Mouse (Mus musculus) cerebellum, postnatal 14 days (tissue): ENCODE results near the gene Fam8a1.

Experiments used
- DNase-seq, 2 experiments: peaks; one replicate each; pipeline ENCODE4 v3.0.0; 2021; ENCODE audit warnings: mixed read lengths in 2 of 2

Gene Fam8a1

DNA sequence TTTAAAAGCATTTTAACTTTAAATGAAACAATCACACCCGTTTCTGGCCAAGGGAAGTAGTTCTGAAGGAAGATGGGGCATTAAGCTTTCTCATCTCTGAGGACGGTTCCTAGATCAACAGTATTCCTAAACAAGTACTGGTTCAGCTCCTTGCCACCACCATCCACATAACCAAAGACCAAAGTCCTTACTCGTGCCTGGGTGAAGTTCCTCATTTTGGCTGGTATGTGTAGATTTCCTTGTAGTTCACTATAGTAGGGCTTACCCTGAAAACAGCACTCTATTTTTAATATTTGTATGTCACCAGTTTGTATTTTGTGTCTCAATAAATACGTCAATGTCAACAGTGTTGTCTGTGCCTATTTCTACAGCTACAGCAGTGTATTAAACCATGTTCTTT is 8.4 kb downstream of the Fam8a1 start:
- DNase-seq: no peak

- DNase-seq: peak; percentile 30 to 62
Observed at GRCm38 (mm10) chr13:46682921-46683320, 13.6 kb downstream of the Fam8a1 start.

DNA sequence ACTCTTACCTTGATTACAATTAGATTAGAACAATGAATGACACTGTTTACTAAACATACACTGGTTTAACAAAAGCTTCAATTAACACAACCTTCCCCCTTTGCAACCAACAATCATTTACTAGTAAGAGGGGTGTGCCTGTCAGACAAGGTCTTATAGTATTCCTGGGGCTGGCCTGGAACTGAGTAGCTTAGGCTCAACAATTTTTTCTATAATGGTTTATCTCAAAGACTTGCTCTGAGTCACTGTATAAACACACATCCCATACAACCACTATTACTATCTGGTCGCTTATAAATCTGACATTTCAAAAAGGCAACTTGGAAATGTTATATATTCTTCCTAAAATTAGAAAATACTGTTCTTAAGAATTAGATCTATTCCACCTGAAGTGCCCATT is 14.0 kb downstream of the Fam8a1 start:
- no peak for DNase-seq

DNA sequence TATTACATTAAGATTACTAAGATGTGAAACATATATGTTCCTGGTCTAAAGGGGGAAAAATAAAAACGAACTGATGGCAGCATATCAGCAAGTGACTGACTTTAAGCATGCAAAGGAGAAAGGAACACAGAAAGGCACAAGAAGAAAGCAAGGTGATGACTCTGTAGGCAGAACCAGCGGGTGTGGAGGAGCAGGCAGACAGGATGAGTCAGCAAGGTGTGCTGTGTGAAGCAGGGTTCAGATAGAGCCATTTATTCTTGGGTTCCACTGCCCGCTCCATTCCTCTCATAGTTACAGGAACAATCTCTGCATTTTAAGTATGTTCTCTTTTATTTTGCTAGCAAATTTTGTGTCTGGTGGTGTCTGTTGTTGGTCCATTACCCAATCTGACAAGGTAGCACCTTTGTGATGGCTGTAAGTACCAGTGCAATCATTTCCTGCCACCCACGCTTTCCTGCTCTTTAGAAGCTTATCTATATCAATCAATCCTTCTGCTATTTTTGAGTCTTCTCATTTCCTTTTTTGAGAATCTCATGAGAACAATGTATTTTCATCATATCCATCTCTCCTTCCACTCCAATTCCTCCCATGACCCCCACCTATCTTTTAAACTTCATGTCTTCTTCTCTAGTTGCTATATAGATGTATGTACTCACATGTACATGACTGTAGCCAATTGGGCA is 21.4 kb downstream of the Fam8a1 start:
- DNase-seq: no peak

DNA sequence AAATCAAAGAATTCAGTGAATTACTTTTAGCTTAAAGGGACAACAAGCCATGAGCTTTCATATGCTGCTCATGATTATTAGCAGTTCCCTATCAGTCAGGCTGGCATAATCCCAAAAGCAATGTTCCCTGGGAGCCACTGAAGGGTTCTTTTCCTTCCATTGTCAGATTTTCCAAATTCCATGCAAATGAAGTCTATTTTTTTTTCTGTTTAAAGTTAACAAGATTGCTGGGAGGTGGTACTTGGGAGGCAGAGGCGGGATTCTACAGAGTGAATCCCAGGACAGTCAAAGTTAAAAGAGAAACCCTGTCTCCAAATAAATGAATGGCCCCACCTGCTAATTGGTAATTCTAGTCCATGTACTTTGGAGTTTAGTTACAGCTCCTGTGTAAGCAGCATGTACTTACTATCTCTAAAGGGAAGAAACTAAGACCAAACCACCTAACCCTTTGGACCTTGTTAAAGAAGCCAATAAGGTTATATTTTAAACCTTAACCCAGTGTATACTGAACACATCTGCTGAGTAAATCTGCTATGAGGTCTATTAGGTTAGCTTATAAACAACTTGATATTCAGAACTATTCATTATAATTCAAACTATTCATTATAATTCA is 26.1 kb downstream of the Fam8a1 start:
- no peak for DNase-seq

DNA sequence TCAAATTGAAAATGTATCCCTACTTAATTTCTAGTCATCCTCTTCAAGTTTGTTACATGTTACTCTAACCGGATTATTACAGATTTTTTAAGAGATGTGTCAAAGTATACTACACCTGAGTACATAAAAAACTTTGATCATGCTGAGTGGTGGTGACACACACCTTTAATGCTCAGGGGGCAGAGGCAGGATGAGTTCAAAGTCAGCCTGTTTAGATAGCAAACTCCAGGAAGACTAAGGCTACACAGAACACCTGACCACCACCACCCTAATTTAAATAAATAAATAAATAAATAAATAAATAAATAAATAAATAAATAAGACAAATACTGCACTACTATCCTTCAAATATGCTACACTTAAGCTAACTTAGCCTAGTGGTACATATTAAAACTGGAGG is 26.6 kb downstream of the Fam8a1 start:
- no peak for DNase-seq

- no peak for DNase-seq
Observed at GRCm38 (mm10) chr13:46696788-46697187, 27.5 kb downstream of the Fam8a1 start.

DNA sequence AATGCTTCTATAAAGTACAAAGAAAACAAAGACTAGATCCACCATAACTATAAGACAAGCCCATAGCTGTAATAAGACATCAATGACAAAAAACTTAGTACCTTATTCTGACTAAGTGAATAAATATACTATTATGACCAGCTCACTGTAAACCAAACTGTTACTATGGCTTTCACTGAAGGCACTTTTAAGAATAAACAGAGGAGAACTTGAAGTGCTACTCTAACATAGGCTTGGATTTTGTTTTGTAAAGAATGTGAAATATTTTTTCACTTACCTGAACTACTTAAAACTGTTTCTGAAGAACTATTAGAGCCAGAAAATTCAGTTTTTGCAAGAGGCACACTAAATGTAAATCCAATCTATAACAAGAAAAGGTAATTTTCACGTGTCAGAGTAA is 30.1 kb downstream of the Fam8a1 start:
- no peak for DNase-seq

DNA sequence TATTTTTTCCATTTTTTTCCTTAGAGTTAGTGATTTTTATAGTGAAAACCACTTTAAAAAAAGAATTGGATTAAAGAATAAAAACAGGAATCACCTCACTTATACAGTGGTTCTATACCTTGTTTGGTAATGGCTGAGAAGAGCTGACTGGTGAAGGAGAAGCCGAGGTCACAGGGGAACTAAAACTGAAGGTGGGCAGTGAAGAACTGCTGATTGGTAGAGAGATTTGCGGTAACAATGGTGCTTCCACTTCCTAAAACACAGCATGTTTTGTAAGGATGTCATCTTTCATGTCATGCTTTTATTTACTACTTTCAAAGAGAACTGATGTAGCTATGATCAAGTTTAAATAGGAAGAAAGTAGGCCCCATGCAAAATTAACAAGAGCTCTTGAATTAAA is 32.2 kb downstream of the Fam8a1 start:
- no peak for DNase-seq

DNA sequence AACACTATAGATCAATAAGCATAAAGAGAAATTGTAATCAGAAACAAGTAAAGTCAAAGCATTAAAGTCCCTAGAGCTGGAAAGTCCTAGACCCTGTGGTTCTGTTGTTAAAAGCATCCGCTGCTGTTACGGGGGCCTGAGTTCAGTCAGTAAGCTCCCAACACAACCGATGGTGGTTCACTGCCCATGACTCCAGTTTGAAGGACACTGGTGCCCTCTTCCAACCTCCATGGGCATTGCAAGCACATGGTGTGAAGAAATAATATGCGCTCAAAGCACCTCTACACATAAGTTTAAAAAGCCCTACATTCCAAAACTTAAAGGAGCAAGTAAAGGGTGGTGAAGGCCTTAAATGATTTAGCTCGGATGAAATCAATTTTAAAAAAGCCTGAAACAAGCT is 33.8 kb downstream of the Fam8a1 start:
- DNase-seq: peak; percentile 18 to 20

GRCm38 (mm10) chr13:46713486-46713885 is 44.2 kb downstream of the Fam8a1 start:
- DNase-seq: no peak

GRCm38 (mm10) chr13:46715976-46716639 is 46.8 kb downstream of the Fam8a1 start:
- no peak for DNase-seq

DNA sequence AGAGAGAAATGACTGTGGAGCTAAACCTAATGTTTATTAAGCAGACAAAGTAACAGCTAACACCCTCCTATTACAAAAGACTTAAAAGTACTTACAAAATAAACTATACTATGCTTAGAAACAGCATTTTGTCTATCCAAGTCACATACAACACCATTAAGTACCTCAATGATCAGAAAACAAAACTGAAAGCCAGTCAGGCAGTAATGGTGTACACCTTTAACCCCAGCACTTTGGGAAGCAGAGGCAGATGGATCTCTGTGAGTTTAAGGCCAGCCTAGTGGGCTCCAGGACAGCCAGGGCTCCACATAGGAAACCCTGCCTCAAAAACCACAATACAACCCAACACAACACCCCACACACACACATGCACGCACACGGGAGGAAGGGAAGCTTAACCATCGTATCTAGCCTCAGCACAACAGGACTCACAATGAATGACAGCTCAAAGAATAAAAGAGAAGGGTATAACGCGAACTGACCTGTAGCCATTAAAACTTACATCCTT is 49.6 kb downstream of the Fam8a1 start:
- DNase-seq: no peak

DNA sequence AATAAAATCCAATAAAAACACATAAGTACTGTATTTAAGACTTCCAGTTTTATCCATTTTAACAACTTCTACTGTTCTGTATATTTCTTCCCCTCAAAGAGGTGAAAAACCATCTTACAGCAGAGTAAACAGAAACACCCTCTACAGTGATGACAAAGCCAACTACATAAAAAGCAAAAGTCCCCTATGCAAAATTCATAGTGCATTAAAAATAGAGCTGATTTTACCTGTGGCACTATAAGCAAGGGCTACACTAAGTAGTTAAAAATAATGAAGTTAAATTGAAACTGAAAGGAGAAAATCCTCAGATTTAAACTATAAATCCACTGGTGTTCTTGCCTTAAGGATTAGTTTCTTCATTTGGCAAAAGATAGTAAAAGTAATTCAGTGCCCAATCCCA is 51.7 kb downstream of the Fam8a1 start:
- no peak for DNase-seq

DNA sequence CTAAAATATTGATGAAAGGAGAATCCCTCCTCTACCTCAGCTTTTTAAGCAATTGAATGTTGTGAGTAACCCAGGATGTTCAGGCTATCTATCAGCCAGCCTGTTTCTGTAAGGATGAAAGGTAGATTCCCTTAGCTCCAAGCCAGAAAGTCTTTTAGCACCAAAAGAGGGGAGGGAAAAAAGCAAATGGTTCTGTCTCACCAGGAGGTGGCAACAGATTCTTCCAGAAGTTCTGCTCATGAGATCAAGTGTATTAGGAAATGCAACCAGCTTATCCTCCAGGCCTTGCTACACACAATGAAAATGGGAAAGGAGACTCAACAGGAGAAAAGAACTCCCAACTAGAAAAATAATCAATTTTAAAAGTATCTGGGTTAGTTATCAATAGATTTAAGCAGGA is 55.0 kb downstream of the Fam8a1 start:
- no peak for DNase-seq

GRCm38 (mm10) chr13:46725227-46725626 is 55.9 kb downstream of the Fam8a1 start:
- DNase-seq: peak in 1 of 2 experiments; percentile 10

DNA sequence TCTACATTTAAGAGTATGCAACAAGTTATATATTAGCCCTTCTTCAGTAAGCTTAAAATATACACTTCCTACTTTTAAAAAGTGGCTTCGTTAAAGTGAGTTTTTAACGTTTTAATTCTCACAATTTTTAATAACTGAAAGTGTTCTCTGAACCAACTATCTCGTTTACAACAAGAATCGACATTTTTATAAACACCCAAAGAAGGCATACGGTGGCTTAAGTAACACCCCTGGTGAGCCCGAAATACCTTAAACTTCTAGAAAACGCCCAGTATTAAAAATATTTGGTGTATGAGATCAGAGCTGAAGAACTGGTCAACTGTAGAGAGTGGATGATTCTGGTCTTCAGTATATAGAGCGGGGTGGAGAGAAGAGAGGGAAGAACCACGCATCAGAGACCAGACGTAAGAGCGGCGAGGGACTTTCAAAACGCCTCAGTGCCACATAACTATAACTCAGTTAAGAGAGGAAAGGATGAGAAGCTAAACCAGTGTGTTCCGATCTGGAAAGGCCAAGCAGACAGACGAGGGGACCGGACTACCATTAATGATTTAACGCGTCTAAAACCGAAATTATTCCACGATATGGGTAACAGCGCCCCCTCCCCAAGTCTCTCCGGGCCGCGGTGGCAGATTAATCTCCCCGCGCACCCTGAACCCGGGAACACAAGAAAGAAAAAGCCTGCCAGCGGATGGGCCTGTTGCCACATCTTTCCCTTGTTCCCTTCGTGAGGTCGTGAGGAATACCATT is 57.1 kb downstream of the Fam8a1 start:
- peak; percentile 51 to 64 for DNase-seq

DNA sequence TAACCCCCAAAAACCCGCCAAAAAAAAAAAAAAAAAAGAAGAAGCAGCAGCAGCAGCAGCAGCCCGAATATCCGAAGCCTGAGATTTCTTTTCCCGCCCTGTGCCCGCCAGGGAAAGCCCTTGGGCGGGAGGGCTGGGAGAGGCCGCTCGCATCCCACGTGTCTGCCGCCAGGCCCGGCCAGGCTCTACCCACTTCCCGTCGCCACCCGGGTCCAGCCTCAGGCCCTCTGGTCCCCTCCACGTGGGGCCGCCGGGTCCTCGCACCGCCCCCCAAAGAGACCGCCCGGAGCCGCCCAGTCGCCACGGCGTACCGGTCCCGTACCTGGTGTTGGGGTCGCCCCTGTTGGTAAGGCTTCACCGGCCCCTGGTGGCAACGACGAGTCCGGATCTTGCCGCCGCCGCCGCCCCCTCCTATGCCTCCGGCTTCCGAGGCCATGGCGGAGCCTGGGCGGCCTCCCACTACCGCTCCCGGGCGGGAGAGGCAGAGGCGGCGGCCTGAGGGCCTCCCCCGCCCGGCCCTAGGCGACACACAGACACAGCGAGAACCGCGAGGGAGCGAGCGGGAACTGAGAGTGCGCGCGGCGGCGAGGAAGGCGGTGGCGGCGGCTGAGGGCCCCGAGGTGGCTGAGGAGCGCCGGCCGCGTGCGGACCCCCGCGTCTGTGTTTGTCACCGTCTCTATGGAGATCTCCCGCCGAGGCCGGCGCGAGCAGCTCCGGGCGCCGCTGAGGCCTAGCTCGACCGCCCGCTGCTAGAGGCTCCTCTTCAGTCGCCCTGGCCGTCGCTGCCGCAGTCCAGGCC is 57.9 kb downstream of the Fam8a1 start:
- peak in 1 of 2 experiments; percentile 70 for DNase-seq
